Mouse (Mus musculus) intestine, embryonic 14.5 days (tissue): Measurements from ENCODE around the gene Gm960. TPM values are rescaled to one million over a fixed set of nuclear protein-coding genes. Genes with fewer than 3 reads are reported as not detected.

Experiments
- ATAC-seq: fragments of 200-750 bp; cut with Nextera tagmentation; replicated peaks from 2 replicates; pipeline ENCODE4 v1.8.0; 2017; ENCODE audit warnings: low read depth, moderate number of reproducible peaks, moderate TSS enrichment, moderate library complexity; ENCODE audit not compliant: low FRiP score, low TSS enrichment
- DNase-seq: peaks from one replicate; pipeline ENCODE4 v3.0.0-alpha.2; 2018; ENCODE audit warnings: low spot score
- H3K27ac ChIP-seq: fragments of 300-500 bp; sonication (generic); 2 replicates; pipeline ENCODE4 v1.5.1; 2014; ENCODE audit warnings: low read depth, mild to moderate bottlenecking, control low read depth
- H3K27me3 ChIP-seq: fragments of 300-500 bp; sonication (generic); replicated peaks from 2 replicates; pipeline ENCODE4 v1.6.1; 2014; ENCODE audit warnings: low read length, control low read depth; ENCODE audit not compliant: control insufficient read depth, insufficient read depth
- H3K36me3 ChIP-seq: fragments of 300-500 bp; sonication (generic); 2 replicates; pipeline ENCODE4 v1.6.1; 2014; ENCODE audit warnings: low read length, control low read depth; ENCODE audit not compliant: control insufficient read depth, insufficient read depth
- H3K4me1 ChIP-seq: fragments of 300-500 bp; sonication (generic); replicated peaks from 2 replicates; pipeline ENCODE4 v1.6.1; 2014; ENCODE audit warnings: low read length, control low read depth, mixed read lengths; ENCODE audit not compliant: control insufficient read depth, insufficient read depth
- H3K4me2 ChIP-seq: fragments of 300-500 bp; sonication (generic); 2 replicates; pipeline ENCODE4 v1.6.1; 2014; ENCODE audit warnings: low read length
- H3K4me3 ChIP-seq: fragments of 300-500 bp; sonication (generic); 2 replicates; pipeline ENCODE4 v1.5.1; 2014; ENCODE audit warnings: low read depth, low read length, control low read depth, mixed read lengths
- H3K9ac ChIP-seq: fragments of 300-500 bp; sonication (generic); 2 replicates; pipeline ENCODE4 v1.6.1; 2014; ENCODE audit warnings: mild to moderate bottlenecking, low read length
- H3K9me3 ChIP-seq: fragments of 300-500 bp; sonication (generic); 2 replicates; pipeline ENCODE4 v1.6.1; 2016; ENCODE audit warnings: low read length, control low read depth; ENCODE audit not compliant: control insufficient read depth
- WGBS: fragments of 180-500 bp; shearing (Covaris S2); extraction: QIAGEN DNeasy Blood & Tissue Kit; methylation state at CpG from one replicate; pipeline ENCODE4 v1.1.7; 2014; 5-methylcytosine and 5-hydroxymethylcytosine counted together
- polyA plus RNA-seq: library from polyadenylated mRNA; unstranded; fragments of >200 nt; fragmentation: Nextera tagmentation; extraction: Ambion mirVana; gene quantifications from 2 replicates; pipeline ENCODE4 v1.2.1, GENCODE M21; 2014

Gene Gm960
- polyA plus RNA-seq, 1 experiment from 2014 or later = 3.8 TPM

DNA sequence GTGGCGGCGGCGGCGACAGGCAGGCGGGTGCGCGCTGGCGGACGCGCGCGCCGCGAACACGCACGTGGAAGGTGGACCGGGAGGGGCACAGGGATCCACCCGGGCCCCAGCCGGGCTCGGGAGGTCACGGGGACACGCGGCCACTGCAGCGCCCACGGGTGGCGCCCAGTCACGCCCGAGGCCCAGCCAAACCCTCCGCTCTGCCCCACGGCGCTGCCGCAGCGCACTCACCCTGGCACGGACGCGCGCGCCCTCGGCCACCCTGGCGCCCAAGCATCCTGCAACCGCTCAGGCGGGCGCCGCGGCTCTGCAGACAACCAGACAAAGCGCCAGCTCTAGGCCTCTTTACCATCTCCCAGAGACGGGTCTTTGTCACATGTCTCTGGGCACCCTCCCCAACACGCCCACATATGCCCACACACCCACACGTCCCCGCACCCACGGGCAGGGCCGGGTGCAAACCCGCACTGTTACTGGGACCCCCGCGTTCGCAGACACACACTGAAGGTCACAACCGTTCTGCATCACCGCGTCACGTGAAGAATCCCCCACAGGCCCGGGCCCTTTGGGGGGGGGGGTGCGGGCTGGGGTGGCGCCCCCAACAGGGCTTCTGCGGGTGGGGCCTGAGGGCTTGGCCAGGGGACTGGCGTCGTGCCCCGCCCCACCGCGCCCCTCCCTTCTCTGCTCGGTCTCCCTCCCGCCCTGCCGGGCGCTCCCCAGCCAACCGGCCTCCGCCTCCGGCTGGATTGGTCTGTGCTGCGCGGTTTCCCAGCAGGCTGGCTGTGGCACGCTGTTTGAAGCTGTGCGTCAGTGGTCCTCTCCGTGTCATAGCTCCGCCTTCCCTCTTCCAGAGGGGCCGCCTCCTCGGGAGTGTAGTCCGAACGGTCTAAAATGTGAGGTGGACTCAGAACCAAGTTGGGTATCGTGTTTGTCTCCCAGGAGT, 83.0 kb downstream of the Gm960 start, which contains the start of gene Lrfn4:
Gene Lrfn4 (minus strand): TSS at position 517 of the 943 bp plus-strand sequence.
- Histone ChIP-seq H3K4me1 (peaks cover 8% of the 10 kb centered on the region), H3K9ac (peak within 1 kb of the TSS; percentile 93), H3K27me3 (no peaks in the 10 kb centered on the region), H3K9me3 (no peaks in the 10 kb centered on the region), H3K4me2 (peak within 1 kb of the TSS; percentile 61), H3K4me3 (peak within 1 kb of the TSS; percentile 83), H3K27ac (peak within 1 kb of the TSS; percentile 86), H3K36me3 (peaks cover 31% of the 10 kb centered on the region)
- ATAC-seq = peak; percentile 95
- under 1% methylated on average over 76 of the region's 87 CpGs for WGBS
- DNase-seq = peak; percentile 93

DNA sequence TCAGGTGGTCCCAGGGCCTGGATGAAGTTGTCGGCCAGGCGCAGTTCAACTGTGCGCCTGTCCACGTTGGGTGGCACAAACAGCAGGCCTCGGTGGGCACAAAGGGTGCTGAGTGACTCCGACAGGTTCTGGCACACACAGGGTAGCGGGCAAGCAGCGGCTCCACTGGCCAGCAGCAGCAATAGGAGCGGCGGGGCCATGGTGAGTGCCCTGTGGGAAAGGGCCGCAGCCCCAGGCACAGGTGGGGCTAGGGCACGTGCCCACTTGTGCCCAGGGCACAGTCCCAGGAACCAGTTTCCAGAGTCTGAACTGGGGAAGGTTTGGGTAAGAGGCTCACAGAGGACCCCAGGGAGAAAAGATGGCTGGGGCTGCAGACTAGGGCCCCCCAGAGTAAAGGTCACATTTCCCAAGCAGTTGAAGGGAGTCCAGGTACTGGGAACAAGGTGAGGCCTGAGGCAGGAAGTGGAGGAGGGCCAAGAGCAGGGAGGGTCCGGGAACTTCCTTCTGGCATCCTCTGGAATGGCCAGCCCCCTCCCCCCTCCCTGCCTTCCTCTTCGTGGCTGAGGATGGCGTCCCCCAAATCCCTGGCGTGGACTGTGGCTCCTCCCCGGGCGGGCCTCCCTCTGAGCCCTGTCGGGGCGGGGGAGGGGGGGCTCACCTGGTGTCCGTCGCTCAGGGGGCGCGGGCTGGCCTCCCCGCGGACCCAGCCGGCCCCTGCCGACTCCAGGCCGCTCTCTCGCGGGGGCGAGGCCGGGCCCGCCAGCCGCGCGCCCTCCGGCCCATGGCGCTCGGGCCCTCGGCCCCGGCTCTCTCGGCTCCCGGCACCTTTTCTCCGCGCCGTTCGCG, 83.9 kb downstream of the Gm960 start:
- ATAC-seq (peak; percentile 17; the same call in 1 of the 2 replicates), DNase-seq (peak; percentile 74)
- no peaks in the 10 kb centered on the region for H3K9me3 ChIP-seq
- H3K4me3 ChIP-seq = peak overlapping the region; percentile 83
- peak overlapping the region; percentile 93 for H3K9ac ChIP-seq
- peak overlapping the region; percentile 61 for H3K4me2 ChIP-seq
- no peaks in the 10 kb centered on the region for H3K27me3 ChIP-seq
- peak overlapping the region; percentile 86 for H3K27ac ChIP-seq
- peaks cover 31% of the 10 kb centered on the region for H3K36me3 ChIP-seq
- 19% methylated on average over 46 of the region's 49 CpGs for WGBS
- peaks cover 8% of the 10 kb centered on the region for H3K4me1 ChIP-seq

DNA sequence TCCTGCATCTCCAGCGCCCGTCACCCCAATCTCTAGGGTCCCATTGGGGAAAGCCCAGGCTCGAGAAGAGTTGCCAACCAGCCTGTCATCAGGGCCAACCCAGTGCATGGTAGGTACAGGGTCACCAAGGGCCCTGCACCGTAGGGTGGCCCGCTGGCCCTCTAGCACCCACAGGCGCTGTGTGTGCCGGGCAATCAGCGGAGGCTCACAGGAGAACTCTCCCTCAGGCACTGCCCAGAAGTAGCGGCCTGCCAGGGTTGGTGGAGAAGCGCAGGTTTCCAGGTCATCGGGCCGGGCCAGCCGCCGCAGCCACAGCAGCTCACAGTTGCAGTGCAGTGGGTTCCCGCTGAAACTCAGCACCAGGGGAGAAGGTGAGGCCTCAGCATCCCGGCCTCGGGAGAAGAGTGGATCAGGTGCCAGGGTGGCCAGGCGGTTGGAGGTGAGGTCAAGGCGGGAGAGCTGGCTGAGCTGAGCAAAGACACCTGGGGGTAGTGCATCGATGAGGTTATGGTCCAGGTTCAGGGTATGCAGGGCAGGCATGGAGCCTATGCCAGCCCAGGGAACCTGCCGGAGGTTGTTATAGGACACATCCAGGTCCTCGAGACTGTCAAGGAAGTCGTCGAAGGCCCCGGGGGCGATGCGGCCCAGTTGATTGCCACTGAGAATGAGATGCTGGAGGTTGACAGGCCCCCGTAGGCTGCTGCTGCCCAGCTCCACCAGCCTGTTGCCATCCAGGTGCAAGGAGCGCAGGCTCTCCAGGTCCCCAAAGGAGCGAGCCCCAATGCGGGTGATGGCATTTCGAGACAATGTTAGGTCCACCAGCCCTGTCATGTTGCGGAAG, 84.8 kb downstream of the Gm960 start:
- ATAC-seq (no peak), DNase-seq (no peak)
- Histone ChIP-seq H3K9ac (no peak overlapping the region), H3K36me3 (peaks cover 31% of the 10 kb centered on the region), H3K27me3 (no peaks in the 10 kb centered on the region), H3K4me2 (peak overlapping the region; percentile 61), H3K27ac (no peak overlapping the region), H3K9me3 (no peaks in the 10 kb centered on the region), H3K4me1 (peaks cover 8% of the 10 kb centered on the region), H3K4me3 (peak overlapping the region; percentile 83)
- 89% methylated on average over 33 of the region's 33 CpGs for WGBS

DNA sequence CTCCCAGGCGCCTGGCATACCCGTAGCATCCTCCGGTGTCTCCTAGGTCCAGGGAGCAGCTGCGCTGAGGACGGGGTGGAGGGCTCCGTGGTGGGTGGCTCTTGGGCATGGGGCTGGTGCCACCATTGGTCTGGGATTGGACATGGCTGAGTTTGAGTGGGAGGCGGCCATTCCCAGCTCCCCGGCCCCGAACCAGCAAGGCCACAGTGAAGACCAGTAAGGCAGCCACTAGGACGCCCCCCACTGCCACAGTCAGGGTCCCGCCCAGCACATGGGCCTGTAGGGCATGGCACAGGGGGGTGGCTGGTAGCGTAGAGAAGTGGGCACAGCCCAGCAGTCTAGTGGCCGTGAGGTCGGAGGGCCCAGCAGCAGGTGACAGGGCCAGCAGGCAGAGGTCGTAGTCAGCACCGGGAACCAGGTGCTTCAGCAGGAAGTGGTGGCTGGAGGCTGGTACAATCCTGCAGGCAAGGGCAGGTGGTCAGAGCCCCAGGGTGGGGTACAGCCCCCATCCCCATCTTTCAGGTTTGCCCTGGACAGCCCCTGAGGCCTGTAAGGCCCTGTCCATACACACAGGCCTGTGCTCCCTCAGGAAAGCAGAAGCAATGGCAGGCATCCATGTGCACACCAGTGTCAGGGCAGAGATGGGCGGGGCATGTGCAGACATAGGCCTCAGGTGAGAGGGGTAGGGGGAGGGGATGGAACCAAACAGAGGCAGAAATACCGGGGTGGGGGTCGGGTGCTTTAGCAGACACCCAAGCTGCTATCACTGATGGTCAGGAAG, 86.1 kb downstream of the Gm960 start:
- Histone ChIP-seq H3K36me3 (peaks cover 31% of the 10 kb centered on the region), H3K4me3 (no peak overlapping the region), H3K9ac (no peak overlapping the region), H3K4me2 (no peak overlapping the region), H3K9me3 (no peaks in the 10 kb centered on the region), H3K4me1 (peaks cover 8% of the 10 kb centered on the region), H3K27ac (no peak overlapping the region), H3K27me3 (no peaks in the 10 kb centered on the region)
- DNase-seq (no peak), ATAC-seq (no peak)
- WGBS = 89% methylated on average over 19 of the region's 19 CpGs

DNA sequence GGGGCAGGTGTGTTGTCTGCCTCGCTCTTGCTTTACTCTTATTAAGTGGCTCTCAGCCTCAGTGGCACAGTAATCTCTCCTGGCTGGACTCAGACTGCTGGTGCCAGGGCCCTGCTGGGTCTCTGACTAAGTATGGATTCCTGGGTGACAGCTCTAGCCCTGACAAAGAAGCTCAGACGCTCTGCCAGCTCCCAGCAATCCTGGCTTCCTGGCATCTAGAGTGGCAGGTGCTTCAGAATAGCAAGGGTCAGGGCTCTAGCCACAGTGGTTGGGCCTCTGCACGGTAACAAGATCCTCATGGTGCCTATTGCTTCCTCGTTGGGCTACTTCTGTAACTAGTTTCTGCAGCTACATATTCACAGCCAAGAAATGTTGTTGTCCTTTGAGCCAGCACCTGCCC, 88.4 kb downstream of the Gm960 start:
- Histone ChIP-seq H3K9ac (no peak overlapping the region), H3K27ac (no peak overlapping the region), H3K4me3 (no peak overlapping the region), H3K4me1 (peaks cover 14% of the 10 kb centered on the region), H3K9me3 (no peaks in the 10 kb centered on the region), H3K36me3 (peaks cover 31% of the 10 kb centered on the region), H3K4me2 (no peak overlapping the region), H3K27me3 (no peaks in the 10 kb centered on the region)
- 69% methylated on average over 4 of the region's 4 CpGs for WGBS
- ATAC-seq = no peak
- DNase-seq = no peak

DNA sequence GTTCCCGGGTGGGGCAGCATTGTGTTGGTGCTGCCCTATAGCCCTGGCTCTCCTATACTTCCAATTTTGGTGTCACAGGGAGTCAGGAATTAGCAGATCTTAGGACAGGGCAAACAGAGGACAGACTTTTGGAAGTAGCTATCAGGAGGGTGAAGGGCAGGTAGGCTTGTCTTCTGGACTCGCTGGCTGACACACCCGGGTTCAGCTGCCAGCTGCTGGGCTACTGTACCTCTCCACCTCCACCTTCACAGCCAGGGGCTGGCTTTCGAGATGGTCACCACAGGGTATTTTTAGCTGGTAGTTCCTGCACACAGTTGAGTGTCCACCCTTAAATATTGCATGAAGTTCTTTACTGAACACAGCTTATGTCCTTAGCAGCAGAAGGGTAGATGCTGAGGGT, 90.0 kb downstream of the Gm960 start:
- H3K27ac ChIP-seq = no peak overlapping the region
- ATAC-seq (no peak), DNase-seq (no peak)
- no peaks in the 10 kb centered on the region for H3K27me3 ChIP-seq
- peaks cover 20% of the 10 kb centered on the region for H3K4me1 ChIP-seq
- no peaks in the 10 kb centered on the region for H3K9me3 ChIP-seq
- no peak overlapping the region for H3K4me2 ChIP-seq
- no peak overlapping the region for H3K9ac ChIP-seq
- peaks cover 24% of the 10 kb centered on the region for H3K36me3 ChIP-seq
- 77% methylated on average over 4 of the region's 4 CpGs for WGBS
- H3K4me3 ChIP-seq = no peak overlapping the region

DNA sequence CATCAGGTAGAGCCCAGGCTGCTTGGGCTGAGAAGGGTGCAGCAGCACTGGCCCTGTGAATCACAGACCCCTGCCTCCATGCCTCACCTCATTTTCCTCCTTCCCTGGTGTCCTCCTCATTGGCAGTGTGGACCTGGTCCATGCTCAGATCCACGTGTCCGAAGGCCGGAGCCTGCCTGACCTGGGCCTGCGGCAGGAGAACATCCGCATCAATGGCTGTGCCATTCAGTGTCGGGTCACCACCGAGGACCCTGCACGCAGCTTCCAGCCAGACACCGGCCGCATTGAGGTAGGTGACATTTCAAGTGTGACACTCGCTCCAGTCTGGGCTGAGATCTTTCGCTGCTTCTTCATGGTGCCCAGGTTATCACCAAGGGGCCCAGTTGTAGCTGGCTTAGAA, 91.1 kb downstream of the Gm960 start:
- Histone ChIP-seq H3K27ac (no peak overlapping the region), H3K4me2 (no peak overlapping the region), H3K4me1 (peaks cover 20% of the 10 kb centered on the region), H3K9me3 (no peaks in the 10 kb centered on the region), H3K9ac (no peak overlapping the region), H3K36me3 (peaks cover 14% of the 10 kb centered on the region), H3K4me3 (no peak overlapping the region), H3K27me3 (no peaks in the 10 kb centered on the region)
- DNase-seq = no peak
- no peak for ATAC-seq
- WGBS = 92% methylated on average over 12 of the region's 12 CpGs
